Mouse (Mus musculus): ENCODE measurements around the gene 1700015F17Rik. TPM values are rescaled to one million over a fixed set of nuclear protein-coding genes. Genes with fewer than 3 reads are reported as not detected.

Gene 1700015F17Rik
- polyA plus RNA-seq, 1 experiment from 2014 or later = 0.33 TPM

- 0 out of 2 replicates have a peak, but pooled peaks have one; percentile 23 for ATAC-seq (ENCODE audit: low read depth)
- H3K36me3 ChIP-seq (ENCODE audit: control insufficient read depth, insufficient read depth, low read length) = no peaks in the 10 kb centered on the region
- no peaks in the 10 kb centered on the region for H3K9me3 ChIP-seq (ENCODE audit: control insufficient read depth, low read length)
- H3K4me1 ChIP-seq (ENCODE audit: control insufficient read depth, insufficient read depth, low read length) = peaks cover 8% of the 10 kb centered on the region; the same call in 1 of the 2 replicates
- no peaks in the 10 kb centered on the region for H3K27me3 ChIP-seq (ENCODE audit: control insufficient read depth, insufficient read depth, low read length)
- H3K9ac ChIP-seq (replicated peaks; ENCODE audit: low read depth, low read length) = no peak overlapping the region
- no peak overlapping the region for H3K4me3 ChIP-seq (ENCODE audit: low read depth, low read length)
- no peak overlapping the region for H3K4me2 ChIP-seq (ENCODE audit: low read depth, low read length)
- no peak overlapping the region for H3K27ac ChIP-seq (ENCODE audit: low read depth, low read length)
- 83% methylated on average over 13 of the region's 13 CpGs for WGBS
These were observed 25.5 kb upstream of the 1700015F17Rik start for GRCm38 (mm10) chr5:5504456-5504855.

GRCm38 (mm10) chr5:5503381-5503780, 24.4 kb upstream of the 1700015F17Rik start:
- Histone ChIP-seq H3K27ac (ENCODE audit: low read depth, low read length) (no peak overlapping the region), H3K9ac (replicated peaks; ENCODE audit: low read depth, low read length) (no peak overlapping the region), H3K9me3 (ENCODE audit: control insufficient read depth, low read length) (no peaks in the 10 kb centered on the region), H3K27me3 (ENCODE audit: control insufficient read depth, insufficient read depth, low read length) (no peaks in the 10 kb centered on the region), H3K4me1 (ENCODE audit: control insufficient read depth, insufficient read depth, low read length) (peaks cover 8% of the 10 kb centered on the region; the same call in 1 of the 2 replicates), H3K4me2 (ENCODE audit: low read depth, low read length) (no peak overlapping the region), H3K4me3 (ENCODE audit: low read depth, low read length) (no peak overlapping the region), H3K36me3 (ENCODE audit: control insufficient read depth, insufficient read depth, low read length) (no peaks in the 10 kb centered on the region)
- WGBS = 88% methylated on average over 4 of the region's 4 CpGs
- ATAC-seq (ENCODE audit: low read depth) = no peak

GRCm38 (mm10) chr5:5501583-5501982, 22.6 kb upstream of the 1700015F17Rik start:
- H3K9ac ChIP-seq (replicated peaks; ENCODE audit: low read depth, low read length) = no peak overlapping the region
- WGBS = 92% methylated on average over 2 of the region's 2 CpGs
- ATAC-seq (ENCODE audit: low read depth) = no peak

GRCm38 (mm10) chr5:5496393-5496792, 17.4 kb upstream of the 1700015F17Rik start:
- H3K27me3 ChIP-seq (ENCODE audit: control insufficient read depth, insufficient read depth, low read length) = no peaks in the 10 kb centered on the region
- ATAC-seq (ENCODE audit: low read depth) = no peak; the same call in 1 of the 2 replicates
- no peaks in the 10 kb centered on the region for H3K9me3 ChIP-seq (ENCODE audit: control insufficient read depth, low read length)
- no peak overlapping the region for H3K9ac ChIP-seq (replicated peaks; ENCODE audit: low read depth, low read length)
- no peak overlapping the region for H3K27ac ChIP-seq (ENCODE audit: low read depth, low read length)
- 48% methylated on average over 3 of the region's 3 CpGs for WGBS
- no peak overlapping the region for H3K4me3 ChIP-seq (ENCODE audit: low read depth, low read length)
- H3K4me1 ChIP-seq (ENCODE audit: control insufficient read depth, insufficient read depth, low read length) = no peaks in the 10 kb centered on the region
- no peaks in the 10 kb centered on the region for H3K36me3 ChIP-seq (ENCODE audit: control insufficient read depth, insufficient read depth, low read length)
- no peak overlapping the region for H3K4me2 ChIP-seq (ENCODE audit: low read depth, low read length)

More at GRCm38 (mm10) chr5:5501583-5501982, 22.6 kb upstream of the 1700015F17Rik start:
- Histone ChIP-seq H3K4me2 (ENCODE audit: low read depth, low read length) (no peak overlapping the region), H3K36me3 (ENCODE audit: control insufficient read depth, insufficient read depth, low read length) (no peaks in the 10 kb centered on the region), H3K4me3 (ENCODE audit: low read depth, low read length) (no peak overlapping the region), H3K4me1 (ENCODE audit: control insufficient read depth, insufficient read depth, low read length) (no peaks in the 10 kb centered on the region), H3K27me3 (ENCODE audit: control insufficient read depth, insufficient read depth, low read length) (no peaks in the 10 kb centered on the region), H3K27ac (ENCODE audit: low read depth, low read length) (no peak overlapping the region), H3K9me3 (ENCODE audit: control insufficient read depth, low read length) (no peaks in the 10 kb centered on the region)

GRCm38 (mm10) chr5:5495042-5495441, 16.1 kb upstream of the 1700015F17Rik start:
- no peaks in the 10 kb centered on the region for H3K9me3 ChIP-seq (ENCODE audit: control insufficient read depth, low read length)
- no peak overlapping the region for H3K4me2 ChIP-seq (ENCODE audit: low read depth, low read length)
- no peaks in the 10 kb centered on the region for H3K4me1 ChIP-seq (ENCODE audit: control insufficient read depth, insufficient read depth, low read length)
- H3K27me3 ChIP-seq (ENCODE audit: control insufficient read depth, insufficient read depth, low read length) = no peaks in the 10 kb centered on the region
- no peak overlapping the region for H3K4me3 ChIP-seq (ENCODE audit: low read depth, low read length)
- WGBS = 89% methylated on average over 4 of the region's 4 CpGs
- H3K27ac ChIP-seq (ENCODE audit: low read depth, low read length) = no peak overlapping the region
- H3K36me3 ChIP-seq (ENCODE audit: control insufficient read depth, insufficient read depth, low read length) = no peaks in the 10 kb centered on the region
- H3K9ac ChIP-seq (replicated peaks; ENCODE audit: low read depth, low read length) = no peak overlapping the region
- peak; percentile 50; the same call in 1 of the 2 replicates for ATAC-seq (ENCODE audit: low read depth)

GRCm38 (mm10) chr5:5494269-5495005, 15.5 kb upstream of the 1700015F17Rik start:
- no peak overlapping the region for H3K27ac ChIP-seq (ENCODE audit: low read depth, low read length)
- H3K9ac ChIP-seq (replicated peaks; ENCODE audit: low read depth, low read length) = no peak overlapping the region
- ATAC-seq (ENCODE audit: low read depth) = peak; percentile 74
- H3K4me1 ChIP-seq (ENCODE audit: control insufficient read depth, insufficient read depth, low read length) = no peaks in the 10 kb centered on the region
- no peaks in the 10 kb centered on the region for H3K36me3 ChIP-seq (ENCODE audit: control insufficient read depth, insufficient read depth, low read length)
- no peaks in the 10 kb centered on the region for H3K9me3 ChIP-seq (ENCODE audit: control insufficient read depth, low read length)
- H3K27me3 ChIP-seq (ENCODE audit: control insufficient read depth, insufficient read depth, low read length) = no peaks in the 10 kb centered on the region
- no peak overlapping the region for H3K4me2 ChIP-seq (ENCODE audit: low read depth, low read length)
- H3K4me3 ChIP-seq (ENCODE audit: low read depth, low read length) = no peak overlapping the region
- WGBS = 39% methylated on average over 16 of the region's 16 CpGs

- H3K9ac ChIP-seq (replicated peaks; ENCODE audit: low read depth, low read length) = no peak overlapping the region
- no peaks in the 10 kb centered on the region for H3K4me1 ChIP-seq (ENCODE audit: control insufficient read depth, insufficient read depth, low read length)
- ATAC-seq (ENCODE audit: low read depth) = no peak
- no peak overlapping the region for H3K27ac ChIP-seq (ENCODE audit: low read depth, low read length)
- H3K4me3 ChIP-seq (ENCODE audit: low read depth, low read length) = no peak overlapping the region
- H3K9me3 ChIP-seq (ENCODE audit: control insufficient read depth, low read length) = no peaks in the 10 kb centered on the region
- H3K4me2 ChIP-seq (ENCODE audit: low read depth, low read length) = no peak overlapping the region
- no peaks in the 10 kb centered on the region for H3K27me3 ChIP-seq (ENCODE audit: control insufficient read depth, insufficient read depth, low read length)
- 93% methylated on average over 4 of the region's 4 CpGs for WGBS
- H3K36me3 ChIP-seq (ENCODE audit: control insufficient read depth, insufficient read depth, low read length) = no peaks in the 10 kb centered on the region
These were observed 13.2 kb upstream of the 1700015F17Rik start for GRCm38 (mm10) chr5:5492163-5492562.

GRCm38 (mm10) chr5:5486071-5486470, 7.1 kb upstream of the 1700015F17Rik start:
- Histone ChIP-seq H3K9me3 (ENCODE audit: control insufficient read depth, low read length) (no peaks in the 10 kb centered on the region), H3K27me3 (ENCODE audit: control insufficient read depth, insufficient read depth, low read length) (no peaks in the 10 kb centered on the region), H3K4me1 (ENCODE audit: control insufficient read depth, insufficient read depth, low read length) (no peaks in the 10 kb centered on the region), H3K9ac (replicated peaks; ENCODE audit: low read depth, low read length) (no peak overlapping the region), H3K4me3 (ENCODE audit: low read depth, low read length) (no peak overlapping the region), H3K36me3 (ENCODE audit: control insufficient read depth, insufficient read depth, low read length) (no peaks in the 10 kb centered on the region), H3K27ac (ENCODE audit: low read depth, low read length) (no peak overlapping the region), H3K4me2 (ENCODE audit: low read depth, low read length) (no peak overlapping the region)
- ATAC-seq (ENCODE audit: low read depth) = no peak
- WGBS = 19% methylated on average over 3 of the region's 3 CpGs

GRCm38 (mm10) chr5:5483254-5483858, 4.4 kb upstream of the 1700015F17Rik start:
- H3K36me3 ChIP-seq (ENCODE audit: control insufficient read depth, insufficient read depth, low read length) = no peaks in the 10 kb centered on the region
- H3K9ac ChIP-seq (replicated peaks; ENCODE audit: low read depth, low read length) = no peak overlapping the region
- no peak overlapping the region for H3K27ac ChIP-seq (ENCODE audit: low read depth, low read length)
- no peaks in the 10 kb centered on the region for H3K27me3 ChIP-seq (ENCODE audit: control insufficient read depth, insufficient read depth, low read length)
- ATAC-seq (ENCODE audit: low read depth) = no peak
- 71% methylated on average over 9 of the region's 9 CpGs for WGBS
- no peak overlapping the region for H3K4me3 ChIP-seq (ENCODE audit: low read depth, low read length)
- no peaks in the 10 kb centered on the region for H3K4me1 ChIP-seq (ENCODE audit: control insufficient read depth, insufficient read depth, low read length)
- no peaks in the 10 kb centered on the region for H3K9me3 ChIP-seq (ENCODE audit: control insufficient read depth, low read length)
- H3K4me2 ChIP-seq (ENCODE audit: low read depth, low read length) = no peak overlapping the region

Data from neural tube, embryonic 14.5 days (tissue).